Mouse (Mus musculus) liver, embryonic 11.5 days (tissue): Measurements from ENCODE around the gene Igfbp5. TPM values are rescaled to one million over a fixed set of nuclear protein-coding genes. Genes with fewer than 3 reads are reported as not detected.
A peak's percentile ranks its signal among the peaks of the same experiment; 100 is the strongest.

Source experiments
- ATAC-seq: fragments of 200-750 bp; cut with Nextera tagmentation; replicated peaks from 2 replicates; pipeline ENCODE4 v1.8.0; 2017; ENCODE audit warnings: moderate number of reproducible peaks, mild to moderate bottlenecking, moderate TSS enrichment, moderate library complexity; ENCODE audit not compliant: low FRiP score
- DNase-seq: peaks from one replicate; pipeline ENCODE4 v3.0.0-alpha.2; 2017; ENCODE audit warnings: low spot score
- H3K27ac ChIP-seq: fragments of 300-500 bp; sonication (generic); 2 replicates; pipeline ENCODE4 v1.5.1; 2014; ENCODE audit warnings: mild to moderate bottlenecking, low read depth, low read length, control low read depth
- H3K27me3 ChIP-seq: fragments of 300-500 bp; sonication (generic); replicated peaks from 2 replicates; pipeline ENCODE4 v1.6.1; 2014; ENCODE audit warnings: low read length, mixed read lengths; ENCODE audit not compliant: control insufficient read depth, insufficient read depth
- H3K36me3 ChIP-seq: fragments of 300-500 bp; sonication (generic); 2 replicates; pipeline ENCODE4 v1.6.1; 2014; ENCODE audit warnings: mild to moderate bottlenecking, low read length, moderate library complexity, mixed read lengths; ENCODE audit not compliant: control insufficient read depth, insufficient read depth
- H3K4me1 ChIP-seq: fragments of 300-500 bp; sonication (generic); replicated peaks from 2 replicates; pipeline ENCODE4 v1.6.1; 2014; ENCODE audit warnings: low read length, mixed read lengths; ENCODE audit not compliant: control insufficient read depth, insufficient read depth
- H3K4me2 ChIP-seq: fragments of 300-500 bp; sonication (generic); 2 replicates; pipeline ENCODE4 v1.6.1; 2014; ENCODE audit warnings: mild to moderate bottlenecking, control low read depth, moderate library complexity
- H3K4me3 ChIP-seq: fragments of 300-500 bp; sonication (generic); 2 replicates; pipeline ENCODE4 v1.5.1; 2014; ENCODE audit warnings: low read depth, low read length, control low read depth
- H3K9ac ChIP-seq: fragments of 300-500 bp; sonication (generic); 2 replicates; pipeline ENCODE4 v1.6.1; 2014; ENCODE audit warnings: low read depth, low read length, control low read depth
- H3K9me3 ChIP-seq: fragments of 300-500 bp; sonication (generic); 2 replicates; pipeline ENCODE4 v1.6.1; 2016; ENCODE audit warnings: low read length, inconsistent platforms, mixed read lengths; ENCODE audit not compliant: control insufficient read depth
- WGBS: fragments of 180-500 bp; shearing (Covaris S2); extraction: QIAGEN DNeasy Blood & Tissue Kit; methylation state at CpG from one replicate; pipeline ENCODE4 v1.1.7; 2014; 5-methylcytosine and 5-hydroxymethylcytosine counted together
- polyA plus RNA-seq: library from polyadenylated mRNA; unstranded; fragments of >200 nt; fragmentation: Nextera tagmentation; extraction: Ambion mirVana; gene quantifications from 2 replicates; pipeline ENCODE4 v1.2.1, GENCODE M21; 2014

Igfbp5 gene
- polyA plus RNA-seq, 1 experiment from 2014 or later, result 33.8 TPM

- no peaks in the 10 kb centered on the region for H3K9me3 ChIP-seq
- no peaks in the 10 kb centered on the region for H3K36me3 ChIP-seq
- ATAC-seq (no peak), DNase-seq (no peak)
- WGBS, result 59% methylated on average over 25 of the region's 25 CpGs
- no peak overlapping the region for H3K9ac ChIP-seq
- H3K4me2 ChIP-seq, result peak overlapping the region; percentile 23; the same call in 1 of the 2 replicates
- H3K4me1 ChIP-seq, result no peaks in the 10 kb centered on the region; the same call in none of the 2 replicates
- no peak overlapping the region for H3K27ac ChIP-seq
- no peak overlapping the region for H3K4me3 ChIP-seq
- H3K27me3 ChIP-seq, result peaks cover 37% of the 10 kb centered on the region
Measured at GRCm38 (mm10) chr1:72878473-72879318, 4.0 kb upstream of the Igfbp5 start.

DNA sequence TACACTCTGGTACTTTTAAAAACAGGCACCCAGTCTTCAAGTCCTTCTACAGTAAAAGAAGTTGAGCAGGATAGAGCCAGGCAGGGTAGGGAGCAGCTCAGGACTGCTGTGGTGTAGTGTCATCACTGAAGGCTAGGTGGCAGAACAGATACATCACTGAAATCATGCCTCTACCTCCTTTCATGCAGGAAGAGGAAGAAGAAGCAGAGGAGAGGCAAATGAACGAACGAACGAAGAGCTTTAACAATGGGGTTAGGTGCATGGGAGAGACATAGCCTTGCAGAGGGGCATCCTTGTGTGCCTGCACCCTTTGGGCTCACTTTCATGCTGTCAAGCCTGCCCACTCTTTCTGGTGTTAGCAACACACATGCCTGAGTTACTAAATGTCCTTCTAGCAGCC is 3.2 kb upstream of the Igfbp5 start:
- Histone ChIP-seq H3K4me1 (peaks cover 1% of the 10 kb centered on the region), H3K4me3 (no peak overlapping the region), H3K9ac (no peak overlapping the region), H3K27ac (no peak overlapping the region), H3K36me3 (no peaks in the 10 kb centered on the region), H3K9me3 (no peaks in the 10 kb centered on the region), H3K27me3 (peaks cover 45% of the 10 kb centered on the region), H3K4me2 (peak overlapping the region; percentile 23; the same call in 1 of the 2 replicates)
- ATAC-seq, result peak; percentile 49; the same call in 1 of the 2 replicates
- no peak for DNase-seq
- WGBS, result 5% methylated on average over 3 of the region's 3 CpGs

- no peak overlapping the region for H3K27ac ChIP-seq
- H3K4me3 ChIP-seq, result no peak overlapping the region
- no peak for DNase-seq
- ATAC-seq, result no peak
- H3K9me3 ChIP-seq, result no peaks in the 10 kb centered on the region
- peaks cover 61% of the 10 kb centered on the region for H3K27me3 ChIP-seq
- H3K4me1 ChIP-seq, result peaks cover 6% of the 10 kb centered on the region
- no peaks in the 10 kb centered on the region for H3K36me3 ChIP-seq
- H3K4me2 ChIP-seq, result no peak overlapping the region
- 38% methylated on average over 3 of the region's 3 CpGs for WGBS
- H3K9ac ChIP-seq, result no peak overlapping the region
Measured at GRCm38 (mm10) chr1:72876111-72876510, 1.4 kb upstream of the Igfbp5 start.

GRCm38 (mm10) chr1:72875708-72876107 is 1.0 kb upstream of the Igfbp5 start:
- ATAC-seq, result no peak
- H3K27ac ChIP-seq, result no peak overlapping the region
- no peak overlapping the region for H3K4me2 ChIP-seq
- H3K9ac ChIP-seq, result no peak overlapping the region
- peaks cover 6% of the 10 kb centered on the region for H3K4me1 ChIP-seq
- WGBS, result 4% methylated on average over 3 of the region's 3 CpGs
- no peak overlapping the region for H3K4me3 ChIP-seq
- DNase-seq, result no peak
- no peaks in the 10 kb centered on the region for H3K9me3 ChIP-seq
- H3K27me3 ChIP-seq, result peaks cover 63% of the 10 kb centered on the region
- H3K36me3 ChIP-seq, result no peaks in the 10 kb centered on the region

GRCm38 (mm10) chr1:72873511-72874286 is 985 bp downstream of the Igfbp5 start:
- DNase-seq, result no peak
- 1% methylated on average over 43 of the region's 43 CpGs for WGBS

GRCm38 (mm10) chr1:72873078-72873477 is 1.6 kb downstream of the Igfbp5 start:
- Histone ChIP-seq H3K4me3 (peak overlapping the region; percentile 50), H3K9ac (no peak overlapping the region), H3K27ac (no peak overlapping the region; the same call in 1 of the 2 replicates), H3K4me1 (peaks cover 8% of the 10 kb centered on the region), H3K4me2 (peak overlapping the region; percentile 78), H3K36me3 (no peaks in the 10 kb centered on the region), H3K27me3 (peaks cover 66% of the 10 kb centered on the region), H3K9me3 (no peaks in the 10 kb centered on the region)
- under 1% methylated on average over 16 of the region's 16 CpGs for WGBS
- no peak for DNase-seq
- no peak for ATAC-seq

More at GRCm38 (mm10) chr1:72873511-72874286, 985 bp downstream of the Igfbp5 start:
- Histone ChIP-seq H3K4me1 (peaks cover 8% of the 10 kb centered on the region), H3K9me3 (no peaks in the 10 kb centered on the region), H3K9ac (peak overlapping the region; percentile 47; the same call in 1 of the 2 replicates), H3K36me3 (no peaks in the 10 kb centered on the region), H3K4me3 (peak overlapping the region; percentile 50), H3K27ac (peak overlapping the region; percentile 33; the same call in 1 of the 2 replicates), H3K4me2 (peak overlapping the region; percentile 78), H3K27me3 (peaks cover 66% of the 10 kb centered on the region)
- no peak for ATAC-seq

DNA sequence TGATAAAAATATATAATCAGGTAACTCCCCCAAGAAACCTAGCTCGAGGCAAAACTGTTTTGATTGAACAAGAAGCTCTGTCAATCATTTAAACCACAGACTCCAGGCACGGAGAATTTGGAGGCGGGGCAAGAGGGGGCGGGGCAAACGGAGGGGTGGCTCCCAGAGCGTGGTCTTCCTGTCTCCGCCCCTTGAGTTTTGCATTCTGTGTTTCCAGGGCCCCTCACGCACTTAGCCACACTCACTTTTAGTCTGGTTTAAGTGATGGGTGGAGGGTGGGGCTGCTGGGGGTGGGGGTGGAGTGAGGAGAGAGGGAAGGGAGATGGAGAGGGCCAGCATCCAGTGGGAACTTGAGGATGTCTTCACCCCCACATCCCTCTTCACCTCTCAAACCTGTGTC is 2.2 kb downstream of the Igfbp5 start:
- Histone ChIP-seq H3K4me3 (peak overlapping the region; percentile 50), H3K4me1 (peaks cover 8% of the 10 kb centered on the region), H3K27ac (no peak overlapping the region), H3K9me3 (no peaks in the 10 kb centered on the region), H3K27me3 (peaks cover 66% of the 10 kb centered on the region), H3K36me3 (no peaks in the 10 kb centered on the region), H3K4me2 (peak overlapping the region; percentile 78), H3K9ac (no peak overlapping the region)
- ATAC-seq (peak; percentile 46), DNase-seq (peak; percentile 74)
- WGBS, result 0% methylated on average over 8 of the region's 8 CpGs

DNA sequence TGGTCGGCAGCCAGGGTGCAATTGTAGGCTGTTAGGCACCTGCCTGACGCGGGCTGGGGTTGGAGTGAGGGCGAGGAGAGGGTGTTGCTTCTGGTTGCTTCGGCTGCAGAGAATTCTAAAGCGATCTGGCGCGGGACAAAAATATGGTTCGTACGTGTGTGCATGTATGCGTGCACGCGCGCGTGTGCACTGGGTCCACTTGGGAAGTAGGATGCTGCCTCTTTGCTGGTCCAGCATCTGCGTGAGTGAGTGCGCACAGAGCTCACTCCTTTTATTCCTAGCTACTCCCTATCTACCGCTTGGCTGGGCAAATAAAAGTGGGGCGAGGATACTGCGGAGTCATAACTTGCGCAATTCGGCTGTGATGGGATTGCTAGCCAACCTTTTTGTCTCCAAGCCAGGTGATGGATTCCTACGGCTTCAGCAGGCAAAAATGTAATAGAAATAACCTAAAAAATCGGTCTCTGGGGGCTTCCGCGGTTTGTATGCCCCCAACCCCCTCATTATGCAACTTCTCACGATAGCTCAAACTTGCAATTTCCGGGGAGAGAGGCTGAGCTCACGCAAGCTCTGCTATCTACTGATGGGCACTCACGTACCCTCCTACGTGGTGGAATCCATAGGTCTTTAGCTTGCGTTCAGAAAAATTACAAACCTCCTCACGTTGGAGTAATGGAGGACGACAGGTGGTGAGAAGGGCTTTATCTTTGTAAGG is 2.8 kb downstream of the Igfbp5 start:
- ATAC-seq (no peak), DNase-seq (no peak)
- Histone ChIP-seq H3K27ac (no peak overlapping the region), H3K4me2 (peak overlapping the region; percentile 78), H3K9ac (no peak overlapping the region), H3K27me3 (peaks cover 61% of the 10 kb centered on the region), H3K9me3 (no peaks in the 10 kb centered on the region), H3K4me1 (peaks cover 8% of the 10 kb centered on the region), H3K4me3 (peak overlapping the region; percentile 48), H3K36me3 (no peaks in the 10 kb centered on the region)
- WGBS, result 2% methylated on average over 34 of the region's 34 CpGs
